Mouse (Mus musculus): ENCODE measurements around the gene Spsb1. TPM values are rescaled to one million over a fixed set of nuclear protein-coding genes. Genes with fewer than 3 reads are reported as not detected.

The Spsb1 gene
- polyA plus RNA-seq, 1 experiment from 2014 or later, result 11.8 TPM

DNA sequence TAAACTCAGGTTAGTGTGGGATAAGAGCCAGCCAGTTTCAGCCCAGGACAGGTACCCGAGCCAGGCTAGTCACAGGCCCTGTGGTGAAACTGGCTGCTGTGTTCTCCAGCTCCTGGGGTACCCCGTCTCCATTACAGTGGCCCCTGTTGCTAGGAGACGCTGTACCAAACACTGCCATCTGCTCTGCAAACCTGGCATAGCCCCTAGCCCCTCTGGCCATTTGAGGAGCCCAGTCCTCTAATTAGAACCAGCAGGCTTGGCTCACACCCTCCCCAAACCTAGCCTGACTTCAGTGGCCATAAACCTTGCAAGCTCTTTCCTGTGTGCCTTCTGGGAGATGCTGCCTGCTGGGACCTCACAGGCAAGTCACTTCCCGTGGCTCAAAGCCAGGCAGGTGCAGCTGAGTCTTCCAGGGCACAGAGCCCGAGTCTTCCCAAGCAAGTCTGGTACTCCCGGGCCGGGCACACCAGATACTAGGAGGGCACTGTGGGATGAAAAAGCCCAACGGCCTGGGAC lies 78.8 kb downstream of the Spsb1 start:
- WGBS, result 66% methylated on average over 8 of the region's 8 CpGs
- Histone ChIP-seq H3K9ac (replicated peaks) (no peak overlapping the region), H3K4me1 (peaks cover 30% of the 10 kb centered on the region), H3K27ac (replicated peaks) (no peak overlapping the region), H3K4me3 (no peak overlapping the region), H3K4me2 (replicated peaks) (no peak overlapping the region), H3K36me3 (no peaks in the 10 kb centered on the region), H3K27me3 (no peaks in the 10 kb centered on the region; the same call in 1 of the 2 replicates), H3K9me3 (no peaks in the 10 kb centered on the region)
- peak; percentile 44; the same call in 1 of the 2 replicates for ATAC-seq (ENCODE audit: low FRiP score, low read depth)

- ATAC-seq (ENCODE audit: low FRiP score, low read depth), result no peak
- Histone ChIP-seq H3K27ac (replicated peaks) (no peak overlapping the region), H3K9me3 (no peaks in the 10 kb centered on the region), H3K27me3 (no peaks in the 10 kb centered on the region; the same call in 1 of the 2 replicates), H3K4me3 (no peak overlapping the region), H3K4me2 (replicated peaks) (no peak overlapping the region), H3K9ac (replicated peaks) (no peak overlapping the region), H3K36me3 (no peaks in the 10 kb centered on the region), H3K4me1 (peaks cover 30% of the 10 kb centered on the region)
- WGBS, result 44% methylated on average over 6 of the region's 6 CpGs
Measured at GRCm38 (mm10) chr4:149875296-149875695, 79.5 kb downstream of the Spsb1 start.

GRCm38 (mm10) chr4:149872236-149872635 lies 82.6 kb downstream of the Spsb1 start:
- Histone ChIP-seq H3K4me1 (peaks cover 21% of the 10 kb centered on the region), H3K9me3 (no peaks in the 10 kb centered on the region), H3K27me3 (no peaks in the 10 kb centered on the region), H3K27ac (replicated peaks) (no peak overlapping the region), H3K9ac (replicated peaks) (no peak overlapping the region), H3K36me3 (no peaks in the 10 kb centered on the region), H3K4me3 (no peak overlapping the region), H3K4me2 (replicated peaks) (no peak overlapping the region)
- ATAC-seq (ENCODE audit: low FRiP score, low read depth), result no peak
- whole genome bisulfite sequencing, result 75% methylated on average over 6 of the region's 6 CpGs

- Histone ChIP-seq H3K36me3 (no peaks in the 10 kb centered on the region), H3K27me3 (no peaks in the 10 kb centered on the region), H3K4me2 (replicated peaks) (no peak overlapping the region), H3K9me3 (no peaks in the 10 kb centered on the region), H3K27ac (replicated peaks) (no peak overlapping the region), H3K4me3 (no peak overlapping the region), H3K4me1 (peaks cover 14% of the 10 kb centered on the region), H3K9ac (replicated peaks) (no peak overlapping the region)
- no peak for ATAC-seq (ENCODE audit: low FRiP score, low read depth)
- 90% methylated on average over 7 of the region's 7 CpGs for WGBS
Measured at GRCm38 (mm10) chr4:149871582-149871981, 83.3 kb downstream of the Spsb1 start.

GRCm38 (mm10) chr4:149871014-149871413 lies 83.8 kb downstream of the Spsb1 start:
- Histone ChIP-seq H3K27ac (replicated peaks) (no peak overlapping the region), H3K4me2 (replicated peaks) (no peak overlapping the region), H3K9me3 (no peaks in the 10 kb centered on the region), H3K36me3 (no peaks in the 10 kb centered on the region), H3K4me3 (no peak overlapping the region), H3K4me1 (peaks cover 9% of the 10 kb centered on the region), H3K9ac (replicated peaks) (no peak overlapping the region), H3K27me3 (no peaks in the 10 kb centered on the region)
- WGBS, result 78% methylated on average over 11 of the region's 11 CpGs
- no peak for ATAC-seq (ENCODE audit: low FRiP score, low read depth)

DNA sequence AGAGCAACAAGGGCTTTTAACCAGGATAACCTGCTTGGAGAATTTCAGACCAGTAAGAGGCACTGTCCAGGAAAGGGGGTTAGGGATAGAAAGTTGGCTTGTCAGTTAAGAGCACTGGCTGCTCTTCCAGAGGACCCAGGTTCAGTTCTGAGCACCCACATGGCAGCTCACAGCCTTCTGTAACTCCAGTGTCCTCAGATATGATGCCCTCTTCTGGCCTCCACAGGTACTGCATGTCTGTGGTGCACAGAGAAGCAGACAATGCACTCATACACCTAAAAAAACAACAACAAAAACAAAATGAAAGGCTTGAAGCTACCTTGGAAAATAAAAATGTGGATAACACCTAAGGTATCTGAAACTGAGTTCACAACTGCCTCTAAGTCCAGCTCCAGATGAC lies 84.4 kb downstream of the Spsb1 start:
- no peak for ATAC-seq (ENCODE audit: low FRiP score, low read depth)
- Histone ChIP-seq H3K36me3 (no peaks in the 10 kb centered on the region), H3K4me2 (replicated peaks) (no peak overlapping the region), H3K4me3 (no peak overlapping the region), H3K9me3 (no peaks in the 10 kb centered on the region), H3K4me1 (peaks cover 4% of the 10 kb centered on the region; the same call in 1 of the 2 replicates), H3K27me3 (no peaks in the 10 kb centered on the region), H3K27ac (replicated peaks) (no peak overlapping the region), H3K9ac (replicated peaks) (no peak overlapping the region)

GRCm38 (mm10) chr4:149868725-149869124 lies 86.1 kb downstream of the Spsb1 start:
- no peak overlapping the region for H3K27ac ChIP-seq (replicated peaks)
- no peaks in the 10 kb centered on the region for H3K9me3 ChIP-seq
- H3K9ac ChIP-seq (replicated peaks), result no peak overlapping the region
- no peaks in the 10 kb centered on the region for H3K4me1 ChIP-seq
- no peak overlapping the region for H3K4me2 ChIP-seq (replicated peaks)
- H3K27me3 ChIP-seq, result no peaks in the 10 kb centered on the region
- H3K36me3 ChIP-seq, result no peaks in the 10 kb centered on the region
- H3K4me3 ChIP-seq, result no peak overlapping the region
- WGBS, result 81% methylated on average over 14 of the region's 14 CpGs
- ATAC-seq (ENCODE audit: low FRiP score, low read depth), result no peak

- WGBS, result 69% methylated on average over 9 of the region's 9 CpGs
- ATAC-seq (ENCODE audit: low FRiP score, low read depth), result no peak
- no peaks in the 10 kb centered on the region for H3K9me3 ChIP-seq
- H3K36me3 ChIP-seq, result no peaks in the 10 kb centered on the region
- H3K4me2 ChIP-seq (replicated peaks), result no peak overlapping the region
- H3K27me3 ChIP-seq, result no peaks in the 10 kb centered on the region
- H3K27ac ChIP-seq (replicated peaks), result no peak overlapping the region
- no peak overlapping the region for H3K9ac ChIP-seq (replicated peaks)
- no peaks in the 10 kb centered on the region for H3K4me1 ChIP-seq
- H3K4me3 ChIP-seq, result no peak overlapping the region
Measured at GRCm38 (mm10) chr4:149868009-149868408, 86.8 kb downstream of the Spsb1 start.

DNA sequence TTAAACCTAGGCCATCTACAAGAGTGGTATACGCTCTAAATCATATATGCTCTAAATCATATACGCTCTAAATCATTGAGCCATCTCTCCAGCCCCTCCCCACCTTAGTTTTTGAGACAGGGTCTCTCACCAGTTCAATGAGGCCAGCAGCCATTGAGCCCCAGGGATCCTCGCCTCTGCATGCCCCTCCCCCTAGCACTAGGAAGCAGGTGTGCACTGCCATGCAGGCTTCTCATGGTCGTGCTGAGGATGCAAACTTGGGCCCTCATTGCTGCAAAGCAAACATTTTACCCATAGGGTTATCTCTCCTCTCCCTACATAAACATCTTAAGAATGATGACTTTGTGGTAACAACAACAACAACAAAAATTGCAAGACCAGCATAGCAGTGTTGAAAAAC lies 87.5 kb downstream of the Spsb1 start:
- WGBS, result 71% methylated on average over 4 of the region's 4 CpGs
- no peak for ATAC-seq (ENCODE audit: low FRiP score, low read depth)
- no peak overlapping the region for H3K9ac ChIP-seq (replicated peaks)
- no peak overlapping the region for H3K4me2 ChIP-seq (replicated peaks)
- no peaks in the 10 kb centered on the region for H3K27me3 ChIP-seq
- H3K4me1 ChIP-seq, result no peaks in the 10 kb centered on the region
- no peaks in the 10 kb centered on the region for H3K9me3 ChIP-seq
- H3K36me3 ChIP-seq, result no peaks in the 10 kb centered on the region
- H3K27ac ChIP-seq (replicated peaks), result no peak overlapping the region
- H3K4me3 ChIP-seq, result no peak overlapping the region

DNA sequence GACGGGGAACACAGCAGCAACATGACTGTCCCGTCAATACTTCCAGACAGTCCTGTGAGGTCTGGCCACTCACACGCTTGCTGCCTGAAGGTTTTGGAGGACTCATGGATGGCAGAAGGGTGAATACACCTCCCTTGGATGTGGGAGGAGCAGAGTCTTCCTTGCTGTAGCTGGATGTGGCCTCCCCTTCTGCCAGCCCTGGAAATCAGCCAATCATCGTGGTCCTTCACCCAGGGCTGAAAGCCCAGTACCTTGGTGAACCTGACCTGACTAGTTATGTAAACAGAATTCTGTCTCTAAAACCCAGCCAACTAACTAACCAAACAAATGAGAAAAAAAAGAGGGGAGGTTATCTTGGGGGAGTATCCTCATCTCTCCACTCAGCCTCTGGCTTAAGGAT lies 90.4 kb downstream of the Spsb1 start:
- H3K4me1 ChIP-seq, result no peaks in the 10 kb centered on the region
- H3K9ac ChIP-seq (replicated peaks), result no peak overlapping the region
- H3K27ac ChIP-seq (replicated peaks), result no peak overlapping the region
- H3K4me3 ChIP-seq, result no peak overlapping the region
- ATAC-seq (ENCODE audit: low FRiP score, low read depth), result no peak
- no peaks in the 10 kb centered on the region for H3K36me3 ChIP-seq
- no peak overlapping the region for H3K4me2 ChIP-seq (replicated peaks)
- H3K9me3 ChIP-seq, result no peaks in the 10 kb centered on the region
- WGBS, result 89% methylated on average over 4 of the region's 4 CpGs
- peaks cover 6% of the 10 kb centered on the region; the same call in 1 of the 2 replicates for H3K27me3 ChIP-seq

- Histone ChIP-seq H3K4me3 (no peak overlapping the region), H3K36me3 (no peaks in the 10 kb centered on the region), H3K9me3 (no peaks in the 10 kb centered on the region), H3K4me1 (no peaks in the 10 kb centered on the region), H3K27ac (replicated peaks) (no peak overlapping the region), H3K9ac (replicated peaks) (no peak overlapping the region), H3K4me2 (replicated peaks) (no peak overlapping the region), H3K27me3 (peaks cover 6% of the 10 kb centered on the region; the same call in 1 of the 2 replicates)
- 83% methylated on average over 9 of the region's 9 CpGs for WGBS
- ATAC-seq (ENCODE audit: low FRiP score, low read depth), result no peak
Measured at GRCm38 (mm10) chr4:149863522-149863921, 91.3 kb downstream of the Spsb1 start.

- Histone ChIP-seq H3K9ac (replicated peaks) (no peak overlapping the region), H3K4me2 (replicated peaks) (no peak overlapping the region), H3K4me3 (no peak overlapping the region), H3K27me3 (peaks cover 14% of the 10 kb centered on the region; the same call in 1 of the 2 replicates), H3K4me1 (peaks cover 6% of the 10 kb centered on the region; the same call in 1 of the 2 replicates), H3K36me3 (no peaks in the 10 kb centered on the region), H3K9me3 (no peaks in the 10 kb centered on the region), H3K27ac (replicated peaks) (no peak overlapping the region)
- ATAC-seq (ENCODE audit: low FRiP score, low read depth), result no peak
- WGBS, result 78% methylated on average over 6 of the region's 6 CpGs
Measured at GRCm38 (mm10) chr4:149860393-149860792, 94.5 kb downstream of the Spsb1 start.

DNA sequence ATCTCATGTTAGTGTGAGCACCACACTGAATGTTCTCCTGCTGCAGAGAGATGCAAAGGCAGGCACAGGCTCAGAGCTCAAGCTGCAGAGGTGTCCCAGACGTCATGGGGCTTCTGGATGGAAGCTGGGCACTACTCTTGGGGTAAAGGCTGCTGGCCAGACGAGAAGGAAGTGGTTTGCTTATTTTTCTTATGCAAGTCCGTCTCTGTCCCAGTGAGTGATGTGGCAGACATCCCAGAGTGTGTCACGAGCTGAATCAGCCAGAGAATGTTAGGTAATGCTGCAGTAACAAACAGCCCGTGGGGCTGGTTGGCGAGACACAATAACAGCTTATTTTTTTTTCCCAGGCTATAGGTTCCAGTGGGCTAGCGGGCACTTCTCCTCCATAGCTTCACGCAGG lies 96.3 kb downstream of the Spsb1 start:
- Histone ChIP-seq H3K9ac (replicated peaks) (no peak overlapping the region), H3K27ac (replicated peaks) (no peak overlapping the region), H3K4me3 (no peak overlapping the region), H3K36me3 (no peaks in the 10 kb centered on the region), H3K27me3 (peaks cover 20% of the 10 kb centered on the region; the same call in 1 of the 2 replicates), H3K4me2 (replicated peaks) (no peak overlapping the region), H3K9me3 (no peaks in the 10 kb centered on the region), H3K4me1 (peaks cover 16% of the 10 kb centered on the region)
- WGBS, result 74% methylated on average over 8 of the region's 8 CpGs
- ATAC-seq (ENCODE audit: low FRiP score, low read depth), result no peak

All from midbrain, embryonic 12.5 days (tissue).